Mouse (Mus musculus) liver, embryonic 16.5 days (tissue): ENCODE measurements at regions not wholly inside any gene's neighbourhood (a gene's known extent, or its start where the extent isn't known, plus 50 kb on each side); places are given as distances from the start of the nearest gene placed in this dataset.
"Not testable (repeated sequence)": the region's sequence is repeated elsewhere in the genome, so short reads cannot be mapped to it uniquely, and the experiment has no call there.

Source experiments
- ATAC-seq: fragments of 200-750 bp; cut with Nextera tagmentation; 2 replicates; pipeline ENCODE4 v1.8.0; 2017; ENCODE audit warnings: low read depth, mild to moderate bottlenecking, moderate number of reproducible peaks, moderate library complexity
- H3K27ac ChIP-seq: fragments of 300-500 bp; sonication (generic); 2 replicates; pipeline ENCODE4 v1.5.1; 2014; ENCODE audit warnings: mild to moderate bottlenecking, low read length
- H3K27me3 ChIP-seq: fragments of 300-500 bp; sonication (generic); 2 replicates; pipeline ENCODE4 v1.6.1; 2014; ENCODE audit warnings: low read depth, low read length, mixed read lengths; ENCODE audit not compliant: control insufficient read depth, insufficient read depth
- H3K36me3 ChIP-seq: fragments of 300-500 bp; sonication (generic); 2 replicates; pipeline ENCODE4 v1.6.1; 2014; ENCODE audit warnings: mild to moderate bottlenecking; ENCODE audit not compliant: control insufficient read depth, insufficient read depth
- H3K4me1 ChIP-seq: fragments of 300-500 bp; sonication (generic); 2 replicates; pipeline ENCODE4 v1.6.1; 2014; ENCODE audit warnings: low read depth, low read length, mixed read lengths; ENCODE audit not compliant: control insufficient read depth
- H3K4me2 ChIP-seq: fragments of 300-500 bp; sonication (generic); 2 replicates; pipeline ENCODE4 v1.6.1; 2014; ENCODE audit warnings: low read depth, low read length, mixed read lengths
- H3K4me3 ChIP-seq: fragments of 300-500 bp; sonication (generic); 2 replicates; pipeline ENCODE4 v1.5.1; 2014; ENCODE audit warnings: low read depth, mild to moderate bottlenecking, low read length
- H3K9ac ChIP-seq: fragments of 300-500 bp; sonication (generic); 2 replicates; pipeline ENCODE4 v1.6.1; 2014; ENCODE audit warnings: low read depth, low read length
- H3K9me3 ChIP-seq: fragments of 300-500 bp; sonication (generic); replicated peaks from 2 replicates; pipeline ENCODE4 v1.6.1; 2016; ENCODE audit warnings: low read length; ENCODE audit not compliant: control insufficient read depth
- WGBS: fragments of 180-500 bp; shearing (Covaris S2); extraction: QIAGEN DNeasy Blood & Tissue Kit; methylation state at CpG from one replicate; pipeline ENCODE4 v1.1.7; 2014; ENCODE audit not compliant: insufficient replicate concordance; 5-methylcytosine and 5-hydroxymethylcytosine counted together

DNA sequence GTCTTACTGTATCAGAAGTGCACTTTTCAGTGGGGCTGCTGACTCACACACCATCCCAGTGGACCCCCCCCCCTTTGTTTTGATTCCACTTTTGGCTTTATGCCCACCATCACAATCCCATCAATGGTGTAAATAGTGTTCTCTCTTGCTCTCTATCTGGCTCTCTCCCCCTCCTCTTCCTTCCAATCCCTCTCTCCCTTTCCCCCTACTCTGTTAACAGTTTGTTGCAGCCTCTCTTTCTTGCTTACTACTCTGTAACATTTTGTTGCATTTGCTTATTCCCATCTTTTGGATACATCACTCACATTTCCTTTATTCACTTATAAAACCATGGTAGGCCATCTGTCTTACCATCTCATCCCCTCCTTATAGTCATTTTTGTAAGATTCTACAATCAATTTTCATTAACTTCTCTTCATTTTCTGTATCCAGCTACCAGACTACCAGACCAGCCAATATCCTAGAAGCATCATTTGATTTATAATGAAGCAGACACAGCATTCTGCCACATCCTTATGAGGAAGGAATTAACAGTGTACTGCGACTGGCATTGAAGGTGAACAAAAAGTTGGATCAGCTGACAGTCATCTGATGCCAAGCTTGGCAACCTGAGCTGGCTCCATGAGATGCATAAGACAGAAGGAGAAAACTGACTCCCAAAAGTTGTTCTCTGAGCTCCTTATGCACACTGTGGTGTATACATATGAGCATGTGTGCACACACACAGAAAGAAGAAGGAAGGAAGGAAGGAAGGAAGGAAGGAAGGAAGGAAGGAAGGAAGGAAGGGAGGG lies 181.5 kb upstream of the Plcz1 start:
- Histone ChIP-seq H3K4me3 (no peak overlapping the region), H3K36me3 (no peaks in the 10 kb centered on the region), H3K27me3 (no peaks in the 10 kb centered on the region), H3K9me3 (no peaks in the 10 kb centered on the region), H3K9ac (no peak overlapping the region), H3K4me1 (no peaks in the 10 kb centered on the region), H3K27ac (no peak overlapping the region), H3K4me2 (no peak overlapping the region)
- WGBS: 55% methylated on average over 1 of the region's 1 CpGs
- ATAC-seq: no peak

GRCm38 (mm10) chr6:140221653-140222272 lies 180.5 kb upstream of the Plcz1 start:
- 52% methylated on average over 5 of the region's 5 CpGs for WGBS
- Histone ChIP-seq H3K4me2 (no peak overlapping the region), H3K36me3 (no peaks in the 10 kb centered on the region), H3K9ac (no peak overlapping the region), H3K9me3 (no peaks in the 10 kb centered on the region; the same call in 1 of the 2 replicates), H3K4me1 (no peaks in the 10 kb centered on the region), H3K27me3 (no peaks in the 10 kb centered on the region), H3K4me3 (no peak overlapping the region), H3K27ac (no peak overlapping the region)
- ATAC-seq: no peak

DNA sequence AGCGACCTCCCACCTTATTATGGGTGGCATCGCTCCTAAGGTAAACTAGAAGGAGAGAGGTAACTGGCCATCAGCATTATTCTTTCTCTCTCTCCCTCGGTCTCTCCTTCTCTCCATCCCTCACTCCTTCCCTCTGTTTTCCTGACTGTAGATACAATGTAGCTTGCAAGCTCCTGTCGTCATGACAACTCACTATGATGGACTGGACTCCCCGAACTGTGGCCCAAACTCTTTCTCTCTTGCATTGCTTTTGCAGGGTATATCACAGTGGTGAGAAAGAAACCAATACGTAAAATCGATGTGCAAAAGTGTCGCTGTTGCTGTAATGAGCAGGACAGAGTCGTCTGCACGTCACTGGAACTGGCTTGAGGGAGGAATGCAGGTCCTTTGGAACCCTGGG lies 177.5 kb upstream of the Plcz1 start:
- Histone ChIP-seq H3K4me1 (no peaks in the 10 kb centered on the region), H3K9ac (no peak overlapping the region), H3K27ac (no peak overlapping the region), H3K4me3 (no peak overlapping the region), H3K36me3 (no peaks in the 10 kb centered on the region), H3K4me2 (no peak overlapping the region), H3K9me3 (no peaks in the 10 kb centered on the region; the same call in 1 of the 2 replicates), H3K27me3 (no peaks in the 10 kb centered on the region)
- no peak for ATAC-seq
- 67% methylated on average over 10 of the region's 10 CpGs for WGBS

DNA sequence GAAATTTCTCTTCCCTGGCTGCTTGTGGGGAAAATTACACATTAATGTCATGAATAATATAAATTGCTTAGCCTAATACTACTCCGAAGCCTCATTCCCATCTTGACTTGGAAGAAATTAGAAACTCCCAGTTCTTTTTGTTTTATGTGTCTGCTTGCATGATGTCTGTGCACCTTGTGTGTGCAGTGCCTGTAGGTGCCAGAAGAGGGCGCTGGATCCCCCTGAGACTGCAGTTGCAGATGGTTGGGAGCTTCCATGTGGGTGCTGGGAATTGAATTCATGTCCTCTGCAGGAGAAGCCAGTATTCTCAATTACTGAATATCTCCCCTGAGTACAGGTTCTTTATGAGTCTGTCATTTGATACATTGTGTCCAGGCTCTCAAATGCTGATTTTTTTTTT lies 171.1 kb upstream of the Plcz1 start:
- no peaks in the 10 kb centered on the region for H3K36me3 ChIP-seq
- H3K4me1 ChIP-seq: no peaks in the 10 kb centered on the region
- H3K9ac ChIP-seq: no peak overlapping the region
- 44% methylated on average over 2 of the region's 2 CpGs for WGBS
- H3K27ac ChIP-seq: no peak overlapping the region
- no peaks in the 10 kb centered on the region for H3K27me3 ChIP-seq
- no peaks in the 10 kb centered on the region; the same call in 1 of the 2 replicates for H3K9me3 ChIP-seq
- no peak for ATAC-seq
- H3K4me3 ChIP-seq: no peak overlapping the region
- no peak overlapping the region for H3K4me2 ChIP-seq

GRCm38 (mm10) chr6:140210141-140210540 lies 168.9 kb upstream of the Plcz1 start:
- Histone ChIP-seq H3K27ac (no peak overlapping the region), H3K9me3 (no peaks in the 10 kb centered on the region), H3K4me2 (no peak overlapping the region), H3K4me1 (no peaks in the 10 kb centered on the region), H3K36me3 (no peaks in the 10 kb centered on the region), H3K27me3 (no peaks in the 10 kb centered on the region), H3K4me3 (no peak overlapping the region), H3K9ac (no peak overlapping the region)
- WGBS: 74% methylated on average over 6 of the region's 6 CpGs
- ATAC-seq: no peak

GRCm38 (mm10) chr6:140209083-140209482 lies 167.8 kb upstream of the Plcz1 start:
- no peak for ATAC-seq
- no peaks in the 10 kb centered on the region for H3K9me3 ChIP-seq
- H3K4me3 ChIP-seq: no peak overlapping the region
- no peaks in the 10 kb centered on the region for H3K4me1 ChIP-seq
- H3K27ac ChIP-seq: no peak overlapping the region
- H3K36me3 ChIP-seq: no peaks in the 10 kb centered on the region
- H3K9ac ChIP-seq: no peak overlapping the region
- no peaks in the 10 kb centered on the region for H3K27me3 ChIP-seq
- WGBS: 72% methylated on average over 14 of the region's 14 CpGs
- H3K4me2 ChIP-seq: no peak overlapping the region

GRCm38 (mm10) chr6:140208375-140208774 lies 167.1 kb upstream of the Plcz1 start:
- H3K36me3 ChIP-seq: no peaks in the 10 kb centered on the region
- no peaks in the 10 kb centered on the region for H3K4me1 ChIP-seq
- no peak for ATAC-seq
- H3K9ac ChIP-seq: no peak overlapping the region
- H3K4me2 ChIP-seq: no peak overlapping the region
- H3K4me3 ChIP-seq: no peak overlapping the region
- no peak overlapping the region for H3K27ac ChIP-seq
- no peaks in the 10 kb centered on the region for H3K9me3 ChIP-seq
- 61% methylated on average over 3 of the region's 3 CpGs for WGBS
- no peaks in the 10 kb centered on the region for H3K27me3 ChIP-seq

DNA sequence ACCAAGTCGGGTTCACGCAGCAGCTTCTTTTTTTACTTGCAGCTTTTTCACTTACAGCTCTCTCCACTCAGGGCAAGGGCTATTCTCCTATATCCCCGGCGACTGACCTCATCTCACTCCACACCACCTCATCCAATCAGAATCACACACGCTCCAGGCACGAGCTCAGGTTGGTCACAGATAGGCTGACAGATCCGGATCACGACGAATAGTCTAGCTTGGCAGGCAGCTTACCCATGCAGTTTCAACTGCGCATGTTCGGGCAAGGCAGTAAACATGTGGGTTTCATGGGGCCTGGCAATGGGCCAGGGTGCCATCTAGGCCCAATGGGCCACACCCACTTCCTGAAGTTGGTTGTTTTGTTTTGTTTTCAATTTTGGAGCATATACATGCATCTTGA lies 165.4 kb upstream of the Plcz1 start:
- H3K36me3 ChIP-seq, H3K27me3 ChIP-seq, ATAC-seq, H3K27ac ChIP-seq, H3K9ac ChIP-seq, H3K4me2 ChIP-seq, H3K4me3 ChIP-seq, H3K4me1 ChIP-seq, H3K9me3 ChIP-seq: not testable (repeated sequence)
- 67% methylated on average over 11 of the region's 11 CpGs for WGBS

GRCm38 (mm10) chr6:140201356-140201755 lies 160.1 kb upstream of the Plcz1 start:
- no peak overlapping the region for H3K4me3 ChIP-seq

More at GRCm38 (mm10) chr6:140201356-140201755, 160.1 kb upstream of the Plcz1 start:
- H3K36me3 ChIP-seq: no peaks in the 10 kb centered on the region
- ATAC-seq: no peak
- no peak overlapping the region for H3K4me2 ChIP-seq
- WGBS: 44% methylated on average over 1 of the region's 1 CpGs
- no peak overlapping the region for H3K9ac ChIP-seq
- H3K27ac ChIP-seq: no peak overlapping the region
- no peaks in the 10 kb centered on the region; the same call in 1 of the 2 replicates for H3K4me1 ChIP-seq
- no peaks in the 10 kb centered on the region; the same call in 1 of the 2 replicates for H3K9me3 ChIP-seq
- no peaks in the 10 kb centered on the region for H3K27me3 ChIP-seq
